Mouse (Mus musculus): Measurements from ENCODE around the gene Xbp1. TPM values are rescaled to one million over a fixed set of nuclear protein-coding genes. Genes with fewer than 3 reads are reported as not detected.

Xbp1 gene
- polyA plus RNA-seq, 1 experiment from 2014 or later, result 109 TPM

GRCm38 (mm10) chr11:5551430-5551829 is 31.0 kb downstream of the Xbp1 start:
- no peaks in the 10 kb centered on the region for H3K36me3 ChIP-seq (replicated peaks)
- H3K4me1 ChIP-seq (replicated peaks), result no peaks in the 10 kb centered on the region
- H3K4me2 ChIP-seq, result no peak overlapping the region
- no peak overlapping the region for H3K4me3 ChIP-seq (replicated peaks)
- H3K9ac ChIP-seq, result no peak overlapping the region
- no peak overlapping the region for H3K27ac ChIP-seq (replicated peaks)
- 72% methylated on average over 5 of the region's 5 CpGs for WGBS (ENCODE audit: insufficient replicate concordance)
- ATAC-seq (ENCODE audit: insufficient read depth), result no peak
- no peaks in the 10 kb centered on the region for H3K27me3 ChIP-seq
- no peaks in the 10 kb centered on the region for H3K9me3 ChIP-seq (replicated peaks)

- Histone ChIP-seq H3K36me3 (replicated peaks) (no peaks in the 10 kb centered on the region), H3K4me1 (replicated peaks) (no peaks in the 10 kb centered on the region), H3K4me2 (no peak overlapping the region), H3K9ac (no peak overlapping the region), H3K27ac (replicated peaks) (no peak overlapping the region), H3K9me3 (replicated peaks) (no peaks in the 10 kb centered on the region), H3K27me3 (no peaks in the 10 kb centered on the region), H3K4me3 (replicated peaks) (no peak overlapping the region)
- no peak for ATAC-seq (ENCODE audit: insufficient read depth)
- 56% methylated on average over 1 of the region's 1 CpGs for WGBS (ENCODE audit: insufficient replicate concordance)
Observed at GRCm38 (mm10) chr11:5551931-5552330, 31.5 kb downstream of the Xbp1 start.

- no peaks in the 10 kb centered on the region for H3K36me3 ChIP-seq (replicated peaks)
- H3K4me1 ChIP-seq (replicated peaks), result peaks cover 13% of the 10 kb centered on the region
Observed at GRCm38 (mm10) chr11:5560273-5560672, 39.8 kb downstream of the Xbp1 start.

GRCm38 (mm10) chr11:5562625-5563268 is 42.3 kb downstream of the Xbp1 start:
- Histone ChIP-seq H3K4me2 (no peak overlapping the region), H3K27ac (replicated peaks) (no peak overlapping the region), H3K9me3 (replicated peaks) (no peaks in the 10 kb centered on the region), H3K4me1 (replicated peaks) (peaks cover 23% of the 10 kb centered on the region), H3K4me3 (replicated peaks) (no peak overlapping the region), H3K36me3 (replicated peaks) (no peaks in the 10 kb centered on the region), H3K27me3 (no peaks in the 10 kb centered on the region), H3K9ac (no peak overlapping the region)
- WGBS (ENCODE audit: insufficient replicate concordance), result 29% methylated on average over 9 of the region's 9 CpGs
- ATAC-seq (ENCODE audit: insufficient read depth), result no peak

More at GRCm38 (mm10) chr11:5560273-5560672, 39.8 kb downstream of the Xbp1 start:
- Histone ChIP-seq H3K9ac (no peak overlapping the region), H3K27ac (replicated peaks) (no peak overlapping the region), H3K4me3 (replicated peaks) (no peak overlapping the region), H3K9me3 (replicated peaks) (no peaks in the 10 kb centered on the region), H3K4me2 (no peak overlapping the region), H3K27me3 (no peaks in the 10 kb centered on the region)
- no peak for ATAC-seq (ENCODE audit: insufficient read depth)
- WGBS (ENCODE audit: insufficient replicate concordance), result 53% methylated on average over 3 of the region's 3 CpGs

- WGBS (ENCODE audit: insufficient replicate concordance), result 60% methylated on average over 6 of the region's 6 CpGs
- Histone ChIP-seq H3K4me3 (replicated peaks) (no peak overlapping the region), H3K4me2 (no peak overlapping the region), H3K9me3 (replicated peaks) (no peaks in the 10 kb centered on the region), H3K36me3 (replicated peaks) (no peaks in the 10 kb centered on the region), H3K27ac (replicated peaks) (no peak overlapping the region), H3K9ac (no peak overlapping the region), H3K27me3 (no peaks in the 10 kb centered on the region), H3K4me1 (replicated peaks) (peaks cover 26% of the 10 kb centered on the region)
- ATAC-seq (ENCODE audit: insufficient read depth), result no peak
Observed at GRCm38 (mm10) chr11:5563898-5564297, 43.4 kb downstream of the Xbp1 start.

- Histone ChIP-seq H3K9me3 (replicated peaks) (no peaks in the 10 kb centered on the region), H3K9ac (no peak overlapping the region), H3K4me3 (replicated peaks) (no peak overlapping the region), H3K27ac (replicated peaks) (no peak overlapping the region), H3K4me2 (no peak overlapping the region), H3K27me3 (no peaks in the 10 kb centered on the region), H3K36me3 (replicated peaks) (no peaks in the 10 kb centered on the region), H3K4me1 (replicated peaks) (peaks cover 26% of the 10 kb centered on the region)
- 70% methylated on average over 3 of the region's 3 CpGs for WGBS (ENCODE audit: insufficient replicate concordance)
- no peak for ATAC-seq (ENCODE audit: insufficient read depth)
Observed at GRCm38 (mm10) chr11:5565596-5565995, 45.1 kb downstream of the Xbp1 start.

GRCm38 (mm10) chr11:5566506-5566905 is 46.0 kb downstream of the Xbp1 start:
- no peak overlapping the region for H3K4me2 ChIP-seq
- no peaks in the 10 kb centered on the region for H3K36me3 ChIP-seq (replicated peaks)
- H3K9me3 ChIP-seq (replicated peaks), result no peaks in the 10 kb centered on the region
- no peak overlapping the region for H3K9ac ChIP-seq
- no peaks in the 10 kb centered on the region for H3K27me3 ChIP-seq
- 18% methylated on average over 2 of the region's 2 CpGs for WGBS (ENCODE audit: insufficient replicate concordance)
- H3K4me1 ChIP-seq (replicated peaks), result peaks cover 26% of the 10 kb centered on the region
- H3K4me3 ChIP-seq (replicated peaks), result no peak overlapping the region
- no peak overlapping the region for H3K27ac ChIP-seq (replicated peaks)
- no peak; the same call in 1 of the 2 replicates for ATAC-seq (ENCODE audit: insufficient read depth)

- ATAC-seq (ENCODE audit: insufficient read depth), result no peak
- Histone ChIP-seq H3K4me2 (no peak overlapping the region), H3K36me3 (replicated peaks) (no peaks in the 10 kb centered on the region), H3K4me1 (replicated peaks) (peaks cover 32% of the 10 kb centered on the region), H3K4me3 (replicated peaks) (no peak overlapping the region), H3K27me3 (no peaks in the 10 kb centered on the region), H3K9me3 (replicated peaks) (no peaks in the 10 kb centered on the region), H3K27ac (replicated peaks) (no peak overlapping the region), H3K9ac (no peak overlapping the region)
- 92% methylated on average over 6 of the region's 6 CpGs for WGBS (ENCODE audit: insufficient replicate concordance)
Observed at GRCm38 (mm10) chr11:5567654-5568053, 47.2 kb downstream of the Xbp1 start.

GRCm38 (mm10) chr11:5568082-5568481 is 47.6 kb downstream of the Xbp1 start:
- Histone ChIP-seq H3K4me3 (replicated peaks) (no peak overlapping the region), H3K27me3 (no peaks in the 10 kb centered on the region), H3K36me3 (replicated peaks) (no peaks in the 10 kb centered on the region), H3K4me2 (no peak overlapping the region), H3K27ac (replicated peaks) (no peak overlapping the region), H3K4me1 (replicated peaks) (peaks cover 31% of the 10 kb centered on the region), H3K9ac (no peak overlapping the region), H3K9me3 (replicated peaks) (no peaks in the 10 kb centered on the region)
- WGBS (ENCODE audit: insufficient replicate concordance), result 26% methylated on average over 5 of the region's 5 CpGs
- no peak for ATAC-seq (ENCODE audit: insufficient read depth)

- no peak within 1 kb of the TSS for H3K27ac ChIP-seq (replicated peaks)
- peaks cover 38% of the 10 kb centered on the region for H3K4me1 ChIP-seq (replicated peaks)
- no peak within 1 kb of the TSS for H3K4me3 ChIP-seq (replicated peaks)
- no peak within 1 kb of the TSS for H3K4me2 ChIP-seq
- H3K9ac ChIP-seq, result no peak within 1 kb of the TSS
- no peaks in the 10 kb centered on the region for H3K27me3 ChIP-seq
- no peak for ATAC-seq (ENCODE audit: insufficient read depth)
- 82% methylated on average over 12 of the region's 12 CpGs for WGBS (ENCODE audit: insufficient replicate concordance)
- no peaks in the 10 kb centered on the region for H3K36me3 ChIP-seq (replicated peaks)
- no peaks in the 10 kb centered on the region for H3K9me3 ChIP-seq (replicated peaks)
Observed at GRCm38 (mm10) chr11:5569474-5569873, 49.0 kb downstream of the Xbp1 start, which contains the start of gene Ankrd36. Gene Ankrd36, plus strand, starts transcription at chr11:5569684.

- Histone ChIP-seq H3K27ac (replicated peaks) (0 out of 2 replicates have a peak overlapping the region, but pooled peaks have one; percentile 25), H3K4me2 (no peak overlapping the region), H3K4me1 (replicated peaks) (peaks cover 44% of the 10 kb centered on the region), H3K9ac (no peak overlapping the region), H3K4me3 (replicated peaks) (no peak overlapping the region), H3K9me3 (replicated peaks) (no peaks in the 10 kb centered on the region), H3K27me3 (no peaks in the 10 kb centered on the region), H3K36me3 (replicated peaks) (no peaks in the 10 kb centered on the region)
- ATAC-seq (ENCODE audit: insufficient read depth), result no peak
- WGBS (ENCODE audit: insufficient replicate concordance), result 35% methylated on average over 4 of the region's 4 CpGs
Observed at GRCm38 (mm10) chr11:5571856-5572255, 51.4 kb downstream of the Xbp1 start.

GRCm38 (mm10) chr11:5573821-5574220 is 53.4 kb downstream of the Xbp1 start:
- Histone ChIP-seq H3K27ac (replicated peaks) (peak overlapping the region; percentile 78), H3K36me3 (replicated peaks) (no peaks in the 10 kb centered on the region), H3K9me3 (replicated peaks) (no peaks in the 10 kb centered on the region), H3K9ac (no peak overlapping the region), H3K27me3 (no peaks in the 10 kb centered on the region), H3K4me1 (replicated peaks) (peaks cover 43% of the 10 kb centered on the region), H3K4me2 (peak overlapping the region; percentile 36), H3K4me3 (replicated peaks) (no peak overlapping the region)
- peak; percentile 93 for ATAC-seq (ENCODE audit: insufficient read depth)
- 10% methylated on average over 2 of the region's 2 CpGs for WGBS (ENCODE audit: insufficient replicate concordance)

All from liver, embryonic 15.5 days (tissue).